Mouse (Mus musculus) C2C12 (cell line): Measurements from ENCODE around the gene Plce1.

ENCODE experiments used
- CTCF ChIP-seq: IDR thresholded peaks from one replicate; pipeline ENCODE4 v1.5.1; 2011; ENCODE audit not compliant: control insufficient read depth, insufficient read depth, insufficient read length
- FOSL1 ChIP-seq: IDR thresholded peaks from one replicate; pipeline ENCODE4 v1.8.0; 2011; ENCODE audit warnings: mild to moderate bottlenecking, low read length; ENCODE audit not compliant: poor library complexity, insufficient read depth, severe bottlenecking
- MAX ChIP-seq: IDR thresholded peaks from one replicate; pipeline ENCODE4 v1.6.1; 2011; ENCODE audit warnings: mild to moderate bottlenecking, control low read depth

DNA sequence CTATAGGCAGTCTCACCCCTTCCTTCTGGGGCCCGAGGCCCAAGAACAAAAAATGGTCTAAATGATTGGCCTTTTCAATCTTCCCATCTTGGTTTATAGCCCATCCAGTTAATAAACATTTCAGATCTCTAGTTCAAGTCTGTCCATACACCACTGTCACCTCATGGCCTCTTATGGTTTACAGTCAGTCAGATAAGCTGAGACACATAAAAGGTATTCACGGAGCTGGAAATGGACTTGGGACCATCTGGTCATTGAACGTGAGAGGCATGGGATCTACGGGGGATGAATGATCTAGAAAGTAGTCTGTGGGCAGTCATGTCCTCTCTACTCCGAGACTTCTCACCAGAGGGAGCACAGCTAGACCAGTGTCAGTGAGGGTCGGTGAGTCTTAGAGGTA is 210.6 kb downstream of the Plce1 start:
- no peak for TF ChIP-seq CTCF
- no peak for TF ChIP-seq MAX
- TF ChIP-seq FOSL1, result no peak
